Mouse (Mus musculus) MEL (cell line): ENCODE results near the gene Clmp.

Experiments
- CTCF ChIP-seq, 3 experiments: IDR thresholded peaks in 2 of 3; conservative IDR thresholded peaks in 1 of 3; 2 replicates each; pipeline ENCODE4 v1.5.1; 2011 to 2012; ENCODE audit warnings: low read length in 3 of 3, low read depth in 2 of 3, mild to moderate bottlenecking in 2 of 3, improper control_type of control experiment in 1 of 3, inconsistent platforms in 1 of 3, mixed read lengths in 1 of 3, moderate library complexity in 1 of 3; ENCODE audit not compliant: control insufficient read depth in 1 of 3, insufficient read depth in 1 of 3, poor library complexity in 1 of 3, severe bottlenecking in 1 of 3
- EP300 ChIP-seq, 2 experiments: IDR thresholded peaks; 2 replicates each; pipeline ENCODE4 v1.6.1; 2011; ENCODE audit warnings: improper control_type of control experiment in 2 of 2, low read length in 2 of 2, low read depth in 1 of 2, mild to moderate bottlenecking in 1 of 2
- MAX ChIP-seq: IDR thresholded peaks from 2 replicates; pipeline ENCODE4 v1.6.1; 2011; ENCODE audit warnings: low read length, improper control_type of control experiment
- NRF1 ChIP-seq: IDR thresholded peaks from 2 replicates; pipeline ENCODE4 v1.6.1; 2014; ENCODE audit warnings: low read depth, mild to moderate bottlenecking, inconsistent platforms, low read length, improper control_type of control experiment, moderate library complexity; ENCODE audit not compliant: poor library complexity, insufficient read depth, severe bottlenecking
- USF2 ChIP-seq, 2 experiments: IDR thresholded peaks; 2 replicates each; pipeline ENCODE4 v1.6.1; 2011 to 2012; ENCODE audit warnings: improper control_type of control experiment in 2 of 2, low read length in 2 of 2, borderline replicate concordance in 1 of 2, inconsistent platforms in 1 of 2, low read depth in 1 of 2, mild to moderate bottlenecking in 1 of 2; ENCODE audit not compliant: insufficient read depth in 1 of 2
- ZC3H11A ChIP-seq: IDR thresholded peaks from 2 replicates; pipeline ENCODE4 v1.6.1; 2012; ENCODE audit warnings: low read depth, mild to moderate bottlenecking, inconsistent platforms, low read length, improper control_type of control experiment

DNA sequence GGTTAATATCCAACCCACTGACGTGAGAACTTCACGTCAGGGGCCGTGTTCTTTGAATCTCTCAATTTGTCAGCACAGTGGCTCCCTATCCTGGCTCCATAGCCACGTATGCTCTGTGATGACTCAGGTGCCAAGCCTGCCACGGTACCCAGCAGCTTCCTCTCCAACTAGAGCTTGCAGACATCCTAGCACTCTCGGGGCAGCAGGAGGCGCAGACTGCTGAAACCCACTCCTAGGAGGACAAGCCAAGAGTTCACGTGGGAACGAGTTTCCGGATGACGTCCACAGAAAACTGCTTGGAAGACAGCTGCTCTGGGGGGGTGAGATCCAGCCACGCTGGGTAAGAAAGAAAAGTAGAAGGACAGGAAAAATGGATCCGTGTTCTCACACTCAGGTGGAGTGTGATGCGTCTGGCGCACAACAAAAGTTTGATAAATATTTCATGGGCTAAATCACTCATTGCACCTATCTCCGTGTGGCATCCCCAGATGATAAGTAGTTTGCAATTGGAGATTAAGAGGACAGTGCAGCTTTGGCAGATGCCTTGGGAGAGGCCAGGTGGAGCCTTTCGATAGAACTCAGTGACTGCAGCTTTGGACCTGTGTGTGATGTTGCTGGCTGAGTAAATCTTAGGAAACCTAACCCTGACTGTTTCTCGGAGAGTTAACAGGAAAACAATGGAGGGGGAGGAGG, 31.6 kb downstream of the Clmp start:
- no peak for TF ChIP-seq NRF1
- TF ChIP-seq EP300 (IDR thresholded peaks at IDR 0.05; ENCODE audit: low read depth in 1 of 2, low read length in 2 of 2), result no peak
- TF ChIP-seq MAX, result no peak
- no peak for TF ChIP-seq CTCF (IDR thresholded peaks at IDR 0.05 in 2 of 3, conservative IDR thresholded peaks at IDR 0.05 in 1 of 3; ENCODE audit: control insufficient read depth in 1 of 3, insufficient read depth in 1 of 3, low read depth in 2 of 3, low read length in 3 of 3, poor library complexity in 1 of 3, severe bottlenecking in 1 of 3)
- TF ChIP-seq ZC3H11A, result no peak
- no peak for TF ChIP-seq USF2 (IDR thresholded peaks at IDR 0.05; ENCODE audit: borderline replicate concordance in 1 of 2, insufficient read depth in 1 of 2, low read depth in 1 of 2, low read length in 2 of 2)
